Mouse (Mus musculus) hindbrain, postnatal 0 days (tissue): ENCODE results near the gene Scn5a. TPM values are rescaled to one million over a fixed set of nuclear protein-coding genes. Genes with fewer than 3 reads are reported as not detected.

Experiments
- ATAC-seq: fragments of 200-750 bp; cut with Nextera tagmentation; 2 replicates; pipeline ENCODE4 v1.8.0; 2017; ENCODE audit warnings: mild to moderate bottlenecking, moderate TSS enrichment, moderate library complexity
- DNase-seq: peaks from one replicate; pipeline ENCODE4 v3.0.0-alpha.2; 2015; ENCODE audit warnings: low spot score
- H3K27ac ChIP-seq: fragments of 300-500 bp; sonication (generic); 2 replicates; pipeline ENCODE4 v1.5.1; 2014; ENCODE audit warnings: mild to moderate bottlenecking
- H3K27me3 ChIP-seq: fragments of 300-500 bp; sonication (generic); 2 replicates; pipeline ENCODE4 v1.6.1; 2014; ENCODE audit warnings: low read length, mixed read lengths; ENCODE audit not compliant: insufficient read depth
- H3K36me3 ChIP-seq: fragments of 300-500 bp; sonication (generic); 2 replicates; pipeline ENCODE4 v1.6.1; 2014; ENCODE audit warnings: low read length, mixed read lengths; ENCODE audit not compliant: insufficient read depth
- H3K4me1 ChIP-seq: fragments of 300-500 bp; sonication (generic); 2 replicates; pipeline ENCODE4 v1.6.1; 2014; ENCODE audit warnings: antibody characterized with exemption, low read length, mixed read lengths; ENCODE audit not compliant: insufficient read depth
- H3K4me2 ChIP-seq: fragments of 300-500 bp; sonication (generic); 2 replicates; pipeline ENCODE4 v1.6.1; 2014; ENCODE audit warnings: low read depth, mild to moderate bottlenecking, low read length, moderate library complexity, mixed read lengths
- H3K4me3 ChIP-seq: fragments of 300-500 bp; sonication (generic); 2 replicates; pipeline ENCODE4 v1.5.1; 2014; ENCODE audit warnings: low read length
- H3K9ac ChIP-seq: fragments of 300-500 bp; sonication (generic); replicated peaks from 2 replicates; pipeline ENCODE4 v1.6.1; 2014; ENCODE audit warnings: mild to moderate bottlenecking, low read length, moderate library complexity, mixed read lengths
- H3K9me3 ChIP-seq: fragments of 300-500 bp; sonication (generic); 2 replicates; pipeline ENCODE4 v1.6.1; 2016; ENCODE audit warnings: low read length, mixed read lengths
- CTCF ChIP-seq: IDR thresholded peaks from 2 replicates; pipeline ENCODE4 v1.5.1; 2016; ENCODE audit warnings: antibody characterized with exemption, control low read depth, low read depth
- WGBS: fragments of 180-500 bp; shearing (Covaris S2); extraction: QIAGEN DNeasy Blood & Tissue Kit; methylation state at CpG from one replicate; pipeline ENCODE4 v1.1.7; 2014; 5-methylcytosine and 5-hydroxymethylcytosine counted together
- polyA plus RNA-seq: library from polyadenylated mRNA; unstranded; fragments of >200 nt; fragmentation: Nextera tagmentation; extraction: Ambion mirVana; gene quantifications from 2 replicates; pipeline ENCODE4 v1.2.1, GENCODE M21; 2015
- total RNA-seq: library from RNA; depleted of rRNA; stranded (reverse); fragments of >200 nt; gene quantifications from 2 replicates; pipeline ENCODE4 v1.2.3, GENCODE M21; 2014; rRNA removed

Gene Scn5a
- total and polyA plus RNA-seq, 2 experiments from 2014 or later = 0.24 to 1.5 TPM

GRCm38 (mm10) chr9:119457122-119457521 is 121.7 kb downstream of the Scn5a start:
- no peak for DNase-seq
- no peaks in the 10 kb centered on the region for H3K27me3 ChIP-seq
- H3K4me3 ChIP-seq = no peak overlapping the region
- H3K4me2 ChIP-seq = no peak overlapping the region
- WGBS = 86% methylated on average over 14 of the region's 14 CpGs
- H3K36me3 ChIP-seq = peaks cover 8% of the 10 kb centered on the region; the same call in 1 of the 2 replicates
- no peak overlapping the region for H3K9ac ChIP-seq
- no peaks in the 10 kb centered on the region for H3K4me1 ChIP-seq
- ATAC-seq = no peak
- no peaks in the 10 kb centered on the region for H3K9me3 ChIP-seq
- no peak overlapping the region for H3K27ac ChIP-seq
- no peak for TF ChIP-seq CTCF

DNA sequence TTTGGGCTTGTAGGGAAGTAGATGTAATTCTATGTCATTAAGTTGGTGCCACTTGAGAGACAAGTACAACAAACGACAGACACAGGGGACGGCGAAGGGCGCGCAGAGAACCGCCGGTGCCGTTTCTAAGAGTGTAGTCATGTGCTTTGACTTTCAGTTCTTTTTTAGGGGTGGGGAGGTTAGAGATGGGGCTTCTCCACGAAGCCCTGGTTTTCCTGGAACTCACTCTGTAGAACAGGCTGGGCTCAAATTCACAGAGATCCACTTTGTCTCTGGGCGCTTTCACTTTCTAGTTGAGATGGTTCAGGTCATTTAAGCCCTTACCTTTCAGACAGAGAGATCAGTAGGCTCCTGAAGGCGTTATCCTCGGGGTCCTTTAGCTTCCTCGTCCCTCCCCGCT is 122.8 kb downstream of the Scn5a start:
- Histone ChIP-seq H3K27me3 (no peaks in the 10 kb centered on the region), H3K27ac (no peak overlapping the region), H3K4me1 (no peaks in the 10 kb centered on the region), H3K9ac (no peak overlapping the region), H3K36me3 (peaks cover 16% of the 10 kb centered on the region), H3K4me3 (no peak overlapping the region), H3K4me2 (no peak overlapping the region), H3K9me3 (no peaks in the 10 kb centered on the region)
- WGBS = 91% methylated on average over 14 of the region's 14 CpGs
- DNase-seq = no peak
- TF ChIP-seq CTCF = no peak
- ATAC-seq = no peak

- no peaks in the 10 kb centered on the region for H3K9me3 ChIP-seq
- H3K36me3 ChIP-seq = peaks cover 28% of the 10 kb centered on the region
- no peak for DNase-seq
- no peak overlapping the region for H3K27ac ChIP-seq
- 30% methylated on average over 6 of the region's 6 CpGs for WGBS
- no peak for TF ChIP-seq CTCF
- peak overlapping the region; percentile 71 for H3K9ac ChIP-seq
- peaks cover 5% of the 10 kb centered on the region; the same call in 1 of the 2 replicates for H3K4me1 ChIP-seq
- ATAC-seq = no peak
- H3K4me3 ChIP-seq = peak overlapping the region; percentile 71
- peak overlapping the region; percentile 71 for H3K4me2 ChIP-seq
- H3K27me3 ChIP-seq = no peaks in the 10 kb centered on the region
Measured at GRCm38 (mm10) chr9:119445737-119446136, 133.1 kb downstream of the Scn5a start.

DNA sequence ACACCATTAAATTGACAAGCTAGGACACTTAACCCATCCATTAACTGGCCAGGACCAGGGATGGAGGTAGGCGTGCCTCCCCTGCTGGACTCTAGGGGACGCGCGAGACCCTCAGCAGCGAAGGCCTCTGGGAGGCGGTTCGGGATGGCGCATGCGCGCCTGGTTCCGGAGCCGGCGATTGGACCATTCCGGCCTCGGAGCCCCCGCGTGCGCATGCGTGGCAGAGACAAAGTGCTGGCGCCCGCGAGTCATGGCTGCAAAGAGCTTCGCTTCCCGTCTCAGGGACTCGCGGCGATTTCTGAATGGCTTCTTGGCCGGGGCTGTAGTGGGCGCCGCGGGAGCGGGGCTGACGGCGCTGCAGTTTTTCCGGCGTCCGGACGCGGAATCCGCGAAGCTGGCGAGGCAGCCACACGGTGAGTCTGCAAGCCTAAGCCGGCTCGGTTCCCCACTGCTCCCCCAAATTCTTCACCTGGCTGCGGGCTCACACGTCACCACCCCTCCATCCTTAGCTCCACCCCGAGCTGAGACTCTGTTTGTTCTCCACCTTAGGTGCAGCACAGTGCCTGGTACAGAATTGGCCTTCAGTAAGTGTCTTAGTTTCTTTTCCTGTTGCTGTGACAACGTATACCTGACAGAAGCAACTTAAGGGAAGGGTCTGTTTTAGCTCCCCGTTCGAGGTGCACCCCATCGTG is 133.9 kb downstream of the Scn5a start, which contains the start of gene Exog:
TSS of gene Exog (plus strand) at position 206 of the 692 bp plus-strand sequence.
- ATAC-seq = peak; percentile 96
- Histone ChIP-seq H3K4me3 (peak within 1 kb of the TSS; percentile 71), H3K36me3 (peaks cover 21% of the 10 kb centered on the region), H3K9me3 (no peaks in the 10 kb centered on the region), H3K4me1 (peaks cover 5% of the 10 kb centered on the region; the same call in 1 of the 2 replicates), H3K9ac (peak within 1 kb of the TSS; percentile 71), H3K27me3 (no peaks in the 10 kb centered on the region), H3K4me2 (peak within 1 kb of the TSS; percentile 71), H3K27ac (peak within 1 kb of the TSS; percentile 81)
- peak; percentile 99 for DNase-seq
- WGBS = under 1% methylated on average over 51 of the region's 52 CpGs
- peak; percentile 91 for TF ChIP-seq CTCF

DNA sequence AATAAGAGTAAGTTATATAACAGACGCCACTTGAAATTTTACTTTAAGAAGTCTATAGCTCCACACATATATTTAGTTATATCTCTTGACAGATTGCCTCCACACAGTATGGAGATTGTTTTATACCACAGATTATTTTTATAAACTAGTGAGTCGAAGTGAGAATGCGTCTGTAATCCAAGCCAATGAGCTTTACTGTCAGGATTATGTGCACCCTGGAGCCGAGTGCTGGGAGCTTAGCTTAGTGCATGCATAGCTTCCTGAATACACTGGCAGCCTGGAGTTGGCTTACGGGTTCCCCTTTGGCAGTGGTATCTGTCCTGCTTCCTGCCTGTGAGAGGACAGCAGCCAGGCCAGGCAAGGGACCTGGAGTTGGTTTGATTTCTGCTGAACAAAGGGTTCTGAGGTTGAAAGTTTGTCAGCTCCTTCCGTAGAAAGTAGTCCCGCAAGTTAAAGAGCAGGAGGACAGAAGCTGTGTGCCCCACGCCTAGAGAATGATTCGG is 140.3 kb downstream of the Scn5a start:
- DNase-seq = no peak
- Histone ChIP-seq H3K27me3 (no peaks in the 10 kb centered on the region), H3K9me3 (no peaks in the 10 kb centered on the region), H3K4me1 (no peaks in the 10 kb centered on the region), H3K9ac (no peak overlapping the region), H3K4me2 (no peak overlapping the region), H3K36me3 (peaks cover 11% of the 10 kb centered on the region; the same call in 1 of the 2 replicates), H3K27ac (no peak overlapping the region), H3K4me3 (no peak overlapping the region)
- no peak for TF ChIP-seq CTCF
- ATAC-seq = no peak
- 91% methylated on average over 9 of the region's 9 CpGs for WGBS

DNA sequence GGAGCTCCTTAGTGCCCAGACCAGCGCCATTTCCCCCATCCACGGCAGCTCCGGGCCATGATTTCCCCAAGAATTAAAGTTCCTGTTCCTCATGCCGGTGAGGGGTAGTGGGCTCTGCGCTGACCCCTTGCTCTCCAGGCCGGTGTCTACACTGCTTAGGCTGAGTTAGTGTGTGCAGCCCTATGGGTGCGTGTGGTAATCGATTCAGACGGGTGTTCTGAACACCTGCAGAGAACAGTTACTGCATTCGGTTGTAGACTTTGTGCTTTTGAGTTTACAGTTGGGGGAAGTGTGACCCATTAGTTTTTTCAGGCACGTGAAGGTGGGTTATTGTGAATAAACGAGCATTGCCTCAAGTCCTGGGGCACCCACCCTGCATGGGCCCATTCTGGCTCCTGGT is 140.8 kb downstream of the Scn5a start:
- peaks cover 13% of the 10 kb centered on the region; the same call in 1 of the 2 replicates for H3K36me3 ChIP-seq
- H3K4me1 ChIP-seq = no peaks in the 10 kb centered on the region
- no peak overlapping the region for H3K4me3 ChIP-seq
- no peak overlapping the region for H3K9ac ChIP-seq
- H3K9me3 ChIP-seq = no peaks in the 10 kb centered on the region
- 93% methylated on average over 12 of the region's 12 CpGs for WGBS
- ATAC-seq (no peak), DNase-seq (no peak)
- H3K4me2 ChIP-seq = no peak overlapping the region
- no peak overlapping the region for H3K27ac ChIP-seq
- no peaks in the 10 kb centered on the region for H3K27me3 ChIP-seq
- TF ChIP-seq CTCF = no peak

GRCm38 (mm10) chr9:119435855-119436254 is 143.0 kb downstream of the Scn5a start:
- Histone ChIP-seq H3K9ac (no peak overlapping the region), H3K36me3 (peaks cover 28% of the 10 kb centered on the region), H3K4me1 (no peaks in the 10 kb centered on the region), H3K27me3 (no peaks in the 10 kb centered on the region), H3K4me2 (no peak overlapping the region), H3K4me3 (no peak overlapping the region), H3K9me3 (no peaks in the 10 kb centered on the region), H3K27ac (no peak overlapping the region)
- no peak for TF ChIP-seq CTCF
- ATAC-seq (no peak), DNase-seq (no peak)
- WGBS = 67% methylated on average over 2 of the region's 2 CpGs

Other genes with a start within 250 kb of the Scn5a start
- gene Acaa1a, start 239.3 kb downstream of the Scn5a start, total RNA-seq = 158 and 180 TPM in 2 replicates
- gene Acaa1a, start 239.3 kb downstream of the Scn5a start, polyA plus RNA-seq = 91.1 and 91.5 TPM in 2 replicates
- 3.8 and 3.9 TPM in 2 replicates for gene Myd88, start 237.6 kb downstream of the Scn5a start, total RNA-seq
- 5.2 and 6.1 TPM in 2 replicates for gene Myd88, start 237.6 kb downstream of the Scn5a start, polyA plus RNA-seq
- gene Xylb, start 221.6 kb downstream of the Scn5a start, total RNA-seq = 2.8 and 4.5 TPM in 2 replicates
- gene Xylb, start 221.6 kb downstream of the Scn5a start, polyA plus RNA-seq = 3.2 and 3.3 TPM in 2 replicates
- not detected in 2 replicates for gene Slc22a14, start 213.5 kb downstream of the Scn5a start, total RNA-seq
- 0.14 TPM in 1 of 2 replicates, not detected in the other for gene Slc22a14, start 213.5 kb downstream of the Scn5a start, polyA plus RNA-seq
- gene Acvr2b, start 176.9 kb downstream of the Scn5a start, total RNA-seq = 24.3 and 38.0 TPM in 2 replicates
- gene Acvr2b, start 176.9 kb downstream of the Scn5a start, polyA plus RNA-seq = 21.8 and 28.2 TPM in 2 replicates
- gene Exog, start 134.1 kb downstream of the Scn5a start, total RNA-seq = 16.6 and 19.4 TPM in 2 replicates
- 30.1 and 30.6 TPM in 2 replicates for gene Exog, start 134.1 kb downstream of the Scn5a start, polyA plus RNA-seq
- 0.05 and 0.18 TPM in 2 replicates for gene Scn10a, start 140.3 kb upstream of the Scn5a start, total RNA-seq
- gene Scn10a, start 140.3 kb upstream of the Scn5a start, polyA plus RNA-seq = 0.03 TPM in 1 of 2 replicates, not detected in the other
- 0.52 and 0.65 TPM in 2 replicates for gene Scn11a, start 246.4 kb upstream of the Scn5a start, total RNA-seq
- gene Scn11a, start 246.4 kb upstream of the Scn5a start, polyA plus RNA-seq = 0.16 and 0.23 TPM in 2 replicates